Mouse (Mus musculus) MEL (cell line): ENCODE results near the gene 6330409D20Rik. TPM values are rescaled to one million over a fixed set of nuclear protein-coding genes. Genes with fewer than 3 reads are reported as not detected.

Experiments used
- DNase-seq: peaks from one replicate; pipeline ENCODE4 v3.0.0; 2011; ENCODE audit warnings: low read depth, low spot score
- H3K27ac ChIP-seq: 2 replicates; pipeline ENCODE4 v1.5.1; 2012; ENCODE audit warnings: low read depth, mild to moderate bottlenecking, control low read depth, low read length, moderate library complexity; ENCODE audit not compliant: control insufficient read depth
- H3K27me3 ChIP-seq, 2 experiments: fragments of 150-350 bp in 1 of 2; sonication (generic) in 1 of 2; 2 replicates each; pipeline ENCODE4 v1.6.1; 2012; ENCODE audit warnings: low read length in 2 of 2, mild to moderate bottlenecking in 2 of 2, improper control_type of control experiment in 1 of 2, moderate library complexity in 1 of 2; ENCODE audit not compliant: insufficient read depth in 2 of 2, control insufficient read depth in 1 of 2
- H3K36me3 ChIP-seq, 2 experiments: 2 replicates each; pipeline ENCODE4 v1.6.1; 2012 to 2014; ENCODE audit warnings: low read length in 2 of 2, improper control_type of control experiment in 1 of 2, inconsistent platforms in 1 of 2, mild to moderate bottlenecking in 1 of 2; ENCODE audit not compliant: insufficient read depth in 2 of 2, control insufficient read depth in 1 of 2
- H3K4me1 ChIP-seq, 2 experiments: fragments of 150-350 bp in 1 of 2; sonication (generic) in 1 of 2; 2 replicates each; pipeline ENCODE4 v1.6.1; 2012; ENCODE audit warnings: low read length in 2 of 2, improper control_type of control experiment in 1 of 2, mild to moderate bottlenecking in 1 of 2; ENCODE audit not compliant: insufficient read depth in 2 of 2, control insufficient read depth in 1 of 2
- H3K4me3 ChIP-seq, 2 experiments: fragments of 150-350 bp in 1 of 2; sonication (generic) in 1 of 2; 2 replicates each; pipeline ENCODE4 v1.5.1; 2012; ENCODE audit warnings: low read depth in 2 of 2, low read length in 2 of 2, mild to moderate bottlenecking in 2 of 2, moderate library complexity in 2 of 2, control low read depth in 1 of 2, improper control_type of control experiment in 1 of 2; ENCODE audit not compliant: control insufficient read depth in 1 of 2, insufficient read depth in 1 of 2
- H3K79me2 ChIP-seq: 2 replicates; pipeline ENCODE4 v1.6.1; 2012; ENCODE audit warnings: mild to moderate bottlenecking, low read length, moderate library complexity; ENCODE audit not compliant: control insufficient read depth, poor library complexity, insufficient read depth
- H3K9ac ChIP-seq: 2 replicates; pipeline ENCODE4 v1.6.1; 2012; ENCODE audit warnings: low read depth, mild to moderate bottlenecking, control low read depth, low read length, moderate library complexity; ENCODE audit not compliant: control insufficient read depth, poor library complexity, severe bottlenecking
- H3K9me3 ChIP-seq: fragments of 150-350 bp; sonication (generic); replicated peaks from 2 replicates; pipeline ENCODE4 v1.6.1; 2012; ENCODE audit warnings: mild to moderate bottlenecking, low read length, improper control_type of control experiment, moderate library complexity; ENCODE audit not compliant: insufficient read depth
- CHD2 ChIP-seq: IDR thresholded peaks from 2 replicates; pipeline ENCODE4 v1.6.1; 2011; ENCODE audit warnings: low read length, improper control_type of control experiment
- CTCF ChIP-seq, 3 experiments: IDR thresholded peaks in 2 of 3; conservative IDR thresholded peaks in 1 of 3; 2 replicates each; pipeline ENCODE4 v1.5.1; 2011 to 2012; ENCODE audit warnings: low read length in 3 of 3, low read depth in 2 of 3, mild to moderate bottlenecking in 2 of 3, improper control_type of control experiment in 1 of 3, inconsistent platforms in 1 of 3, mixed read lengths in 1 of 3, moderate library complexity in 1 of 3; ENCODE audit not compliant: control insufficient read depth in 1 of 3, insufficient read depth in 1 of 3, poor library complexity in 1 of 3, severe bottlenecking in 1 of 3
- E2F4 ChIP-seq: IDR thresholded peaks from 2 replicates; pipeline ENCODE4 v1.6.1; 2011; ENCODE audit warnings: low read depth, low read length, improper control_type of control experiment, borderline replicate concordance
- ETS1 ChIP-seq: IDR thresholded peaks from 2 replicates; pipeline ENCODE4 v1.6.1; 2012; ENCODE audit warnings: low read depth, mild to moderate bottlenecking, inconsistent platforms, low read length, improper control_type of control experiment, moderate library complexity
- GABPA ChIP-seq: IDR thresholded peaks from 2 replicates; pipeline ENCODE4 v1.6.1; 2012; ENCODE audit warnings: low read depth, mild to moderate bottlenecking, inconsistent platforms, low read length, improper control_type of control experiment, moderate library complexity
- HCFC1 ChIP-seq: IDR thresholded peaks from 2 replicates; pipeline ENCODE4 v1.6.1; 2012; ENCODE audit warnings: low read depth, mild to moderate bottlenecking, inconsistent platforms, low read length, improper control_type of control experiment, moderate library complexity
- JUND ChIP-seq: IDR thresholded peaks from 2 replicates; pipeline ENCODE4 v1.6.1; 2011; ENCODE audit warnings: low read depth, mild to moderate bottlenecking, improper control_type of control experiment, low read length
- KAT2A ChIP-seq: conservative IDR thresholded peaks from 2 replicates; pipeline ENCODE4 v1.6.1; 2012; ENCODE audit warnings: low read depth, low read length, improper control_type of control experiment, inconsistent platforms
- MAFK ChIP-seq: IDR thresholded peaks from 2 replicates; pipeline ENCODE4 v1.6.1; 2011; ENCODE audit warnings: low read depth, mild to moderate bottlenecking, low read length, improper control_type of control experiment, borderline replicate concordance
- MAX ChIP-seq: IDR thresholded peaks from 2 replicates; pipeline ENCODE4 v1.6.1; 2011; ENCODE audit warnings: low read length, improper control_type of control experiment
- MAZ ChIP-seq: IDR thresholded peaks from 2 replicates; pipeline ENCODE4 v1.6.1; 2012; ENCODE audit warnings: low read depth, mild to moderate bottlenecking, inconsistent platforms, low read length, improper control_type of control experiment
- MEF2A ChIP-seq: IDR thresholded peaks from 2 replicates; pipeline ENCODE4 v1.6.1; 2014; ENCODE audit warnings: low read depth, mild to moderate bottlenecking, inconsistent platforms, low read length, improper control_type of control experiment; ENCODE audit not compliant: poor library complexity, insufficient replicate concordance, severe bottlenecking; ENCODE audit errors: extremely low read depth
- MXI1 ChIP-seq: IDR thresholded peaks from 2 replicates; pipeline ENCODE4 v1.6.1; 2011; ENCODE audit warnings: mild to moderate bottlenecking, low read depth, low read length, improper control_type of control experiment
- MYB ChIP-seq: IDR thresholded peaks from 2 replicates; pipeline ENCODE4 v1.6.1; 2011; ENCODE audit warnings: mild to moderate bottlenecking, low read depth, low read length, improper control_type of control experiment
- MYC ChIP-seq: IDR thresholded peaks from 2 replicates; pipeline ENCODE4 v1.6.1; 2011; ENCODE audit warnings: low read depth, mild to moderate bottlenecking, low read length, improper control_type of control experiment, moderate library complexity
- NRF1 ChIP-seq: IDR thresholded peaks from 2 replicates; pipeline ENCODE4 v1.6.1; 2014; ENCODE audit warnings: low read depth, mild to moderate bottlenecking, inconsistent platforms, low read length, improper control_type of control experiment, moderate library complexity; ENCODE audit not compliant: poor library complexity, insufficient read depth, severe bottlenecking
- POLR2AphosphoS5 ChIP-seq: IDR thresholded peaks from 2 replicates; pipeline ENCODE4 v1.6.1; 2012; ENCODE audit warnings: low read depth, borderline replicate concordance, mild to moderate bottlenecking, inconsistent platforms, low read length, moderate library complexity, mixed read lengths
- RAD21 ChIP-seq: IDR thresholded peaks from 2 replicates; pipeline ENCODE4 v1.6.1; 2011; ENCODE audit warnings: mild to moderate bottlenecking, low read depth, low read length, improper control_type of control experiment
- RCOR1 ChIP-seq: IDR thresholded peaks from 2 replicates; pipeline ENCODE4 v1.6.1; 2012; ENCODE audit warnings: low read depth, mild to moderate bottlenecking, inconsistent platforms, low read length, improper control_type of control experiment
- SMC3 ChIP-seq: IDR thresholded peaks from 2 replicates; pipeline ENCODE4 v1.6.1; 2011; ENCODE audit warnings: low read depth, low read length, improper control_type of control experiment
- TAL1 ChIP-seq: IDR thresholded peaks from 2 replicates; pipeline ENCODE4 v1.6.1; 2012; ENCODE audit warnings: mild to moderate bottlenecking, inconsistent platforms, low read length, moderate library complexity, mixed read lengths
- TBP ChIP-seq: IDR thresholded peaks from 2 replicates; pipeline ENCODE4 v1.8.0; 2011; ENCODE audit warnings: low read depth, low read length, improper control_type of control experiment
- TCF12 ChIP-seq: IDR thresholded peaks from 2 replicates; pipeline ENCODE4 v1.6.1; 2014; ENCODE audit warnings: low read depth, mild to moderate bottlenecking, inconsistent platforms, low read length, improper control_type of control experiment, moderate library complexity
- UBTF ChIP-seq: IDR thresholded peaks from 2 replicates; pipeline ENCODE4 v1.6.1; 2012; ENCODE audit warnings: low read depth, mild to moderate bottlenecking, inconsistent platforms, low read length, improper control_type of control experiment, moderate library complexity, borderline replicate concordance; ENCODE audit not compliant: insufficient read depth
- USF1 ChIP-seq: IDR thresholded peaks from 2 replicates; pipeline ENCODE4 v1.6.1; 2014; ENCODE audit warnings: low read depth, mild to moderate bottlenecking, inconsistent platforms, low read length, improper control_type of control experiment, moderate library complexity
- USF2 ChIP-seq, 2 experiments: IDR thresholded peaks; 2 replicates each; pipeline ENCODE4 v1.6.1; 2011 to 2012; ENCODE audit warnings: improper control_type of control experiment in 2 of 2, low read length in 2 of 2, borderline replicate concordance in 1 of 2, inconsistent platforms in 1 of 2, low read depth in 1 of 2, mild to moderate bottlenecking in 1 of 2; ENCODE audit not compliant: insufficient read depth in 1 of 2
- ZC3H11A ChIP-seq: IDR thresholded peaks from 2 replicates; pipeline ENCODE4 v1.6.1; 2012; ENCODE audit warnings: low read depth, mild to moderate bottlenecking, inconsistent platforms, low read length, improper control_type of control experiment
- ZKSCAN1 ChIP-seq: IDR thresholded peaks from 2 replicates; pipeline ENCODE4 v1.6.1; 2012; ENCODE audit warnings: low read depth, mild to moderate bottlenecking, inconsistent platforms, low read length, improper control_type of control experiment, moderate library complexity
- ZMIZ1 ChIP-seq: IDR thresholded peaks from 2 replicates; pipeline ENCODE4 v1.6.1; 2012; ENCODE audit warnings: low read depth, mild to moderate bottlenecking, inconsistent platforms, low read length, improper control_type of control experiment, moderate library complexity
- polyA plus RNA-seq, 2 experiments: library from polyadenylated mRNA; stranded (reverse) in 1 of 2; unstranded in 1 of 2; fragments of >175 nt in 1 of 2; fragments of >200 nt in 1 of 2; gene quantifications; 2 replicates each; pipeline versions ENCODE4 v1.2.1 to v1.2.4; 2012; ENCODE audit warnings: low replicate concordance in 2 of 2, low read depth in 1 of 2; ENCODE audit not compliant: insufficient read length in 2 of 2, insufficient read depth in 1 of 2, missing spikeins in 1 of 2
- total RNA-seq: library from RNA; depleted of rRNA; stranded (reverse); fragments of 300-350 nt; gene quantifications from 2 replicates; pipeline ENCODE4 v1.2.3, GENCODE M21; 2012; rRNA removed

The 6330409D20Rik gene
- total RNA-seq = not detected in 2 replicates
- not detected for polyA plus RNA-seq

GRCm38 (mm10) chr2:32740916-32741272 lies at the start of gene 6330409D20Rik:
Gene 6330409D20Rik, minus strand, starts transcription at chr2:32741016.
- Histone ChIP-seq H3K4me1 (no peaks in the 10 kb centered on the region), H3K36me3 (no peaks in the 10 kb centered on the region), H3K4me3 (no peak within 1 kb of the TSS), H3K9ac (no peak within 1 kb of the TSS), H3K27ac (no peak within 1 kb of the TSS), H3K9me3 (no peaks in the 10 kb centered on the region), H3K79me2 (no peaks in the 10 kb centered on the region), H3K27me3 (peaks cover 0 to 3% of the 10 kb centered on the region in 2 experiments; a peak in 1 of 4 replicates)
- no peak for TF ChIP-seq KAT2A
- TF ChIP-seq TAL1 = no peak
- TF ChIP-seq TCF12 = no peak
- TF ChIP-seq CTCF (IDR thresholded peaks at IDR 0.05 in 2 of 3, conservative IDR thresholded peaks at IDR 0.05 in 1 of 3; ENCODE audit: control insufficient read depth in 1 of 3, insufficient read depth in 1 of 3, low read depth in 2 of 3, low read length in 3 of 3, poor library complexity in 1 of 3, severe bottlenecking in 1 of 3) = no peak
- no peak for TF ChIP-seq MYB
- no peak for TF ChIP-seq RAD21
- TF ChIP-seq USF2 (IDR thresholded peaks at IDR 0.05; ENCODE audit: borderline replicate concordance in 1 of 2, insufficient read depth in 1 of 2, low read depth in 1 of 2, low read length in 2 of 2) = no peak
- no peak for TF ChIP-seq MYC
- TF ChIP-seq MAX = no peak
- TF ChIP-seq MAZ = no peak
- no peak for TF ChIP-seq UBTF
- TF ChIP-seq ZMIZ1 = no peak
- TF ChIP-seq MXI1 = no peak
- no peak for TF ChIP-seq GABPA
- TF ChIP-seq SMC3 = no peak
- TF ChIP-seq HCFC1 = no peak
- TF ChIP-seq CHD2 = no peak
- TF ChIP-seq ZKSCAN1 = no peak
- TF ChIP-seq USF1 = no peak
- TF ChIP-seq MEF2A = no peak
- DNase-seq = no peak

- H3K79me2 ChIP-seq = no peaks in the 10 kb centered on the region
These were observed 47.8 kb upstream of the 6330409D20Rik start for GRCm38 (mm10) chr2:32788581-32788980.

More at GRCm38 (mm10) chr2:32788581-32788980, 47.8 kb upstream of the 6330409D20Rik start:
- no peak for DNase-seq
- H3K9ac ChIP-seq = no peak overlapping the region
- TF ChIP-seq MAZ (no peak), RCOR1 (no peak), E2F4 (no peak), NRF1 (no peak), CHD2 (no peak), ZKSCAN1 (no peak), MAX (no peak), ZC3H11A (no peak), ETS1 (no peak), RAD21 (no peak), MXI1 (no peak), CTCF (IDR thresholded peaks at IDR 0.05 in 2 of 3, conservative IDR thresholded peaks at IDR 0.05 in 1 of 3; ENCODE audit: control insufficient read depth in 1 of 3, insufficient read depth in 1 of 3, low read depth in 2 of 3, low read length in 3 of 3, poor library complexity in 1 of 3, severe bottlenecking in 1 of 3) (no peak), JUND (no peak), MAFK (no peak), TBP (no peak), SMC3 (no peak), USF2 (IDR thresholded peaks at IDR 0.05; ENCODE audit: borderline replicate concordance in 1 of 2, insufficient read depth in 1 of 2, low read depth in 1 of 2, low read length in 2 of 2) (no peak), MYB (no peak), POLR2AphosphoS5 (no peak)
- TF ChIP-seq, all 39 proteins: peak for 0
- no peak overlapping the region for H3K4me3 ChIP-seq
- H3K27me3 ChIP-seq = no peaks in the 10 kb centered on the region
- no peaks in the 10 kb centered on the region for H3K4me1 ChIP-seq
- H3K27ac ChIP-seq = no peak overlapping the region
- no peaks in the 10 kb centered on the region for H3K9me3 ChIP-seq
- H3K36me3 ChIP-seq = no peaks in the 10 kb centered on the region
